Mouse (Mus musculus) cerebellum, adult 18-20 months (tissue): ENCODE data around the gene Ptprr.
A peak's percentile ranks its signal among the peaks of the same experiment; 100 is the strongest.

Experiments used
- DNase-seq, 2 experiments: peaks; one replicate each; pipeline ENCODE4 v3.0.0; 2021

The Ptprr gene

DNA sequence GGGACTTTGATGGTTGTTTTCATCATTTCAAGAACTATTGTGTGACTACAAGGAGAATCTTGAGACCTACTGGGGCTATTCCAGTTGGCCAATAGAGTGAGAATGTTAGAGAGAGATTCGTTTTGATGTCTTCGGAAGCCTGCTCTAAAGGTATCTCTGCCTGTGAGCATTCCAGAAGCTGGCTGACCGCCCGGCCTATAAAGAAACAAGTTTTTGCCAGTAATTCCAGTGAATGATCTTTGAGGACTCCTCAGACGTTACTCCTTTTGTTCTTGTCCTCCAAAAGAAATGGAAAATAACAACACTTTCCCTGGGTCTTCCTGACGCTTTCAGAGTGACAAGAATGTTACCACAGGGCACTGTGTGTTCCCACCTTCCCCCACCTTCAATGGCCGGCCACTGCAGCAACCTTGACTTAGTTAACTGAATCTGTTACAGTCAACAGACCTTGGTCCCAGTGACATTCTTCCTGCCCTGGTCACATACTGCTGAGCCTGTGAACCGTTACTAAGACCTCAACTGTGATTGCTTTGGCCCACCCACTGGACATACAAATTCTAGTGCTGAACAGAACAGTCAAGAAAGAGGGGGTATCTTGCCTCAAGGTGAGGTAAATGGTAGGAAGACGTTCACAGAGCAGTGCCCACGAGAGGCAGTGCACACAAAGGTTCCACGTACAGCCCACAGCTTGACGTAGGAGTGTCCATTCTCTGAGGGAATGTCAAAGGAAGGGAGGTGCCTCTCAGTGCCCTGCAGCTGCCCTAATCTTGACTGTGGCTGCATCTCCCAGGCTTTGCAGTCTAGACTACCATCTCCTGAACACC lies 252.8 kb downstream of the Ptprr start:
- no peak for DNase-seq

DNA sequence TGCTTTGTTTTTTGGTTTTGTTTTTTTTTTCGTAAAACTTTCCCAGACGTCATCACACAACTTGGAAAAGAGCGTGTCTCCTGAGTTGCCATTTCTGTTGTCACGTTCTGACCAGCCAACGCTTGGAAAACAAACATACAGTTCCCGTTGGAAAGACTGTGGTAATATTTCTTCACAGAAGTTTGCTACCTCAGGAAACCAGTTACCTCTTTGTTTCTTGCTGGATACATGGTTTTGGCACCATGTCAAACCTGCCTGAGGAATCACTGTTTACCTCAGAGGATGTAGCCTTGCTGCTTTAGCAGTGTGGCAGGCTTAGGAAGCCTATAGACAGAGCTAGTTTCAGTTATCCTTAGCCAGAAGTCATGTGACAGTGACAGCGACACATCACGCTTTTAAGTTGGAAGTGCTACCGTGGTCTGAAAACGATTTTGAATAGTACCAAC lies 253.5 kb downstream of the Ptprr start:
- DNase-seq, result no peak

DNA sequence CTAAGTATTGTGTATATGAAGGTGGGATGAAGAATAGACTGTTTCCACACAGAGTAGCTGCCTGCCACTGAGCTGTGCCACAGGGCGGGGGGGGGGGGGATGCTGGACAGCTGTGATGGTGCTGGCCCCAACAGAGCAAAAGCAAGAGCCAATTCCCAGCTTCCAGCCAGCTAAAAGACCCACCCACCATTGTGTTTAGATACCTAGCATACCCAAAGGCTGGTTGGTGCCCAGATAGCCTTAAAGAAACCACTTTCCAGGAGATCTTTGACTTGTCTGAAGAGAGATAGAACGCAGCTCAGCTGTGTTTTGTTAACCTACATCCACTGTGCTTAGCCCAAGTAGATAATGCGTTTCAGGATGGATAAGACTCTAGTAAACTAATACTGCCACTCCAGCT lies 254.1 kb downstream of the Ptprr start:
- no peak for DNase-seq

DNA sequence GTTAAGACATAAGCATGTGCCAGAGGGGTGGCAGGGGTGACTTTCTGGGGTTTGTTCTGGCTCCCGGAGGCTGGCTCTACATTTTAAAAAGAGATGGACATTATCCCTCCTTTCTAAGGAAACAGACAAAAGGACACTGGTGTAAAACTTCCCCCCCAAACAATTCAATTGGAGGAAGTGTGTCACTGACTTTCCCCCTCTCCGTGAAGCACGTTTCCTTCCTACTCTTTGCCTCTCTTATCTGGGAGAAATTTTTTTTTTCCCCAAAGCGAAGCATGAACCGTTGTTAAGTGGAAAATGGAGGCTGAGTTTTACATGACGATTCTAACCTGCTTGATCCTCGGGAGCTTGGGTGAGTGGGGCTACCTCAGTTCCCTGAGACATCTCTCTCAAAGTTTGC lies 257.3 kb downstream of the Ptprr start, which contains the start of gene Ptprb:
TSS of gene Ptprb (plus strand) at position 244 of the 400 bp plus-strand sequence.
- no peak for DNase-seq

DNA sequence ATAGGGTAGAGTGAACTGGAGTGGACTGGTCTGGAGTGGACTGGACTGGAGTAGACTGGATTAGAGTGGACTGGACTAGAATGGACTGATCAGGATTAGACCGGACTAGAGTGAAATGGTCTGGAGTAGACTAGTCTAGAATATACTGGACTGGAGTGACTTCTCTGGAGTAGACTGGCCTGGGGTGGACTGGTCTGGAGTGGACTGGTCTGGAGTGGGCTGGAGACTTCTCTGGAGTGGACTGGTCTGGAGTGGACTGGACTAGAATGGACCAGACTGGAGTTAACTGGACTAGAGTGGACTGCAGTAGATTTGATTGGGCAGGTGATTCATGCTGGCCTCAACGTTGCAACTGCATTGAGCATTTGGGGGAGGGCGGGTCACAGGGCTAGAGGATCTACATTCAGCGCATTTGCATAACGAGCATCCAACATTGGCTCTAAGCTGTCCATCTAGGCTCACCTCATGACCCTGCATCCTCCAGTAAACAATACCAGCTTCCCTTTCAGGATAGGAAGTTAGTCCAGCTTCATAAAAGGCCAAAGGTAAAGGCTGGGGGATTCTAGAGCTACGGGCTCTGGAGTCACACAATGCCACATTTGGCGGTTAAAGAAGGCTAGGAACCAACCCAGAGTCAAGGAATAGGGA lies 268.8 kb downstream of the Ptprr start:
- DNase-seq, result no peak

DNA sequence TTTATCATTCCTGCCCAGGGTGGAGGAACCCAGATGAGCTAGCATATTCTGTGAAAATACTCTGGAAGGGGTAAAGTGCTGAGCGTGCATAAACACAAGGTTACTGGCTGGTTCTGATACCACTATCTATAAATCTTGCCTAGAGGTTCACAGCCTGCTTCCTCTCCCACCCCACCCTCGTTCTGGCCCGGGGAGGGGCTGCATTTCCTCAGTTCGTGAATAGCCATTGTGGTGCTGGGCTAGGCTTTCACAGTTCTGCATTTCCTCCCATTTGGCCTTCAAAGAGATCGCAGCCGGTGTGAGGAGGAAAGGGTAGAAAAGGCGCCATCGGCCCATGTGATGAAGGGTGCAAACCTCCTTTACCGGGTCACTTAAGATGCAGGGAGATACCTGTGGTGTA lies 270.1 kb downstream of the Ptprr start:
- DNase-seq, result no peak

DNA sequence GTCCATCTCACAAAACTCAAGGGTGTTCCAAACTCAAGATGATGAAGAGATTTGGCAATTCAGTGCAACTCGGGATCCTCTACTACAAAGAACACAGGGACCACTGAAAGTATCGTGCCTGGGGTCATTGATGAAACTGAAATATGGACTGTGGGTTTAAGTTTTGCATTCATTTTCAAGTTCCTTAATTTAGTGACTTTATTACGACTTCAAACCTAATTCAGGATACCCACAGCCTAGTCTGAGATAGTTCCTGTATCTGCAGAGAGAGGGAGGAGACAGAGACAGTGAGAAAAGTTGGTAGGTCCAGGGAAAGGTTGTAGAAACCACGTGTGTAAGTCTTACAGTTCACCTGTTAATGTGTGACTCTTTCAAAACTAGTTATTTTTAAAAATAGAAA lies 272.5 kb downstream of the Ptprr start:
- DNase-seq, result no peak

DNA sequence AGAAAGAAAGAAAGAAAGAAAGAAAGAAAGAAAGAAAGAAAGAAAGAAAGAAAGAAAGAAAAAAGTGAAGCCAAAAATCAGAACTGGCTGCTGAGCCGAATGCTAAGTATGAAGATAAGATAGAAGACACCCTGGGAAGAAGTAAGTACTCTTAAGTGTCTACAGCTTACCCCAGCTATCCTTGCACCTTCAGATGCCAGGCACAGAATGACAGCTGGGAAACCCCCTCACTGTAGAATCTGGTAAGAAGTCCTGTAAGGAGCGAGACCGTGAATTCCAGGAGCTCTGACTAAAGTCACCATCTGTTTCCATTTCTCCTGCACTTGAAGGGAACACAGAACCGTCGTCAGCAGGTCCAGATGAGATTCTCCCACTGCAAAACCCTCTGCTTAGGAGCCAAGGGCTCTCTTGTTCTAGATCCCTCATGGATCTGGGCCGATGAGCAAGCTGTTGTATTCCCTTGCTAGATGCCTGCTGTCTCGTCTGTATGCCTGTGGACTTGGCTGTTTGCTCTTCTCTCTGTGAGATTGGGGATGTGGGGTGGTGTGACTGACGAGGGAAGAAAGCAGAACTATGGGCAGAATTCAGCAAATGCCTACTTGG lies 273.2 kb downstream of the Ptprr start:
- DNase-seq, result no peak

DNA sequence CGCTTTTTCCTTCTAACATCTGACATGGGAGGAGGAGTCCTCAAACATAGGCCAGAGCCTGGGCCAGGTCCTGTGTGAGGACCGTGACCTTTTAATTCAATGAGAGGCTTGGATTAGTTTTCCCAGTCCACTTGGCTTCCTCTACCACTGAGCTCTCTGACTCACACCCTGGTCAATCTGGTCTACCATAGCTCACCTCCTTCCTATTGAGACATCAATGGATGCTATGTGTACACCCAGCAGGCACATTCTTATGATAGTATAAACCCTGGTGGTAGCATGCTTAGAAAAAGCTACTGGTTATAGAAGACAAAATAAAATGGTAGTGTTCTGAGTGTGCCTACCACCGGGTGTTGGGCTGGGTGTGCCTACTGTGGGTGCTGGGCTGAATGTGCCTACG lies 278.4 kb downstream of the Ptprr start:
- no peak for DNase-seq

DNA sequence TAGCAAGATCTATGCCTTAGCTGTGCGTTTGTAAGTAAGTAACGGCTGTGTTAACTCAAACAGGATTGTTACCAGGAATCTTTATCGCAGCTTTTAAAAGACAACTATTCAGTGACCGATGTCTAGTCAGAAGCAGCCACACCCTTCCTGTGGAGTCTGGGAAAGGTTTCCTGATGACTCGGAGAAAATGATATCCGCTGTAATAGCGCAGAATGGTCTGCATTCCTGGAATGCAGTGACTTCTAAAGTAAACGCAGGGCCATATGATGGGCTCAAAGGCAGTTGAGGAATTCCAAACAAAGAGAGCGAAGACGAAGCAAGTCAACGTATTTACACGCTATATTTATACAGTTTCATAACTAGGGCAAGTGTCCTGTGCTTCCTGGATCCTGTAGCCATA lies 279.8 kb downstream of the Ptprr start:
- DNase-seq, result no peak

DNA sequence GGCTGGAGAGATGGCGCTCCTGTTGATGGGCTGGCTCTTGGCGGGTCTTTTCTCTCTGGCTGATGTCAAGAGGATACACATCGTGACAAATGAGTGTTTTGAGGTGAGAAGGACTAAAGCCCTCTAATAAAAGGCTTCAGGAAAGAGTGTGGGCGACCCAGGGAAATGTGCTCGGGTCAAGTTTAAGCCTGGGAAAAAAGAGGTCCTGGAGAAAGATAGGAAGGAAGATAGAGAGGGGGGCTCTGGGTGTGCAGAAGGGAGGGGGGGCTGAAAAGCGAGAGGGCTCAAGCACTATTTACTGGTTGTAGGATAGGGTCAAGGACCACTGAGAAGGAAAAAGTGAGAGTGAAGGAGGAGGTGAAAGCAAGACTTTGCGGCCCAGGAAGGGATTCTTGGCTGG lies 282.8 kb downstream of the Ptprr start:
- no peak for DNase-seq

DNA sequence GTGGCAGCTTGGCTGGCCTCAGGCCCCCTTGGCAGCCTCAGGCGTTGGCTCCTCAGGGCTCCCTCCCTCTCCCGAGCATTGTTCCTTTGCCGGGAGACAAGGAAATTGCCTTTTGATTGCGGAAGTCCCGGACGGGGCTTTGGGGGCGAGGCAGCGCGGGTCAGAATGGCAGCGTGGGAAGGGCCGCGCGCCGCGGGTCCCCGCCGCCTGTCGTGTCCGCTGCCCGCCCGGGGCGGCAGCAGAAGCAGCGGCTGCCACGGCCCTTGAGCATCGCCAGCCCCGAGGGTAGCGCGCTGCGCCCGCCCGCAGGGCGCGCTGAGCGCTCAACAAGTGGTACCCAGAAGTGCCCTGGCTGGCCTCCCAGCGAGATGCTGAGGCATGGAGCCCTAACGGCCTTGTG lies 283.2 kb downstream of the Ptprr start:
- peak; percentile 9 to 16 for DNase-seq

DNA sequence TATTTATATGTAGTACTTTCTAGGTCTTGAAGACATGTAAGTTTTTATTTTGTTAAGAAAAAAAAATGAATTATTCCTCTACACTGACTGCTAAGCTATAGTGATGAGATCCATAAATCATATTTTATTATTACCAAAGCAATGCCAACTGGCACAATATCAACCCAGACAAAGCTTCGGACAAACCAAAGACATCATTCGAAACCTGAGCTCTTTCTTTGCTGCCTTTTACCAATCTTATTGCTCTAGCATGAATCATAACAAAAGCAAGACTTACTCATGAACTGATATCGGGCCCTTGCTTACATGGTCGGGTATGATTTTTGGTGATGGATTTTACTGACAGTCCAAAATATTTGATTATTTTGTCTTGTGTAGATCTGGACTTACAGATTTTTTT lies 286.3 kb downstream of the Ptprr start:
- DNase-seq, result no peak

DNA sequence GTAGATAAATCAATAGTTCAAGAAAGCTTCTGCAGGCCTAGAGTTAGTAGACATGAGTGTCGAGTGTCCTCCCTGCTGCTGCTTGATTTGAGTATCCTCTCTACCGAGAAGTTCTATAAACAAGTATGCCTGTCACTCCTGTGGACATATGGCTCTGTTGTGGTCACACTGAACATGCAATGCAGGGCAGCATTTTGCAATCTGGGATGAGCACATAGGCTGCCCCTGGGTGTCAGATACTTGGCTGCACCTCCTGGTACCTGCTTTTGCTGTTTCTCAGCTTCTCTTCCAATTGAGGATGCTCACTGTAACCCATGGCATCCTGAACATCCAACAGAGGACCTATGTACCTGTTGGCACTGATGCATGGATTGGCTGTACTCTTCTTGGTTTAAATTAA lies 291.4 kb downstream of the Ptprr start:
- no peak for DNase-seq

DNA sequence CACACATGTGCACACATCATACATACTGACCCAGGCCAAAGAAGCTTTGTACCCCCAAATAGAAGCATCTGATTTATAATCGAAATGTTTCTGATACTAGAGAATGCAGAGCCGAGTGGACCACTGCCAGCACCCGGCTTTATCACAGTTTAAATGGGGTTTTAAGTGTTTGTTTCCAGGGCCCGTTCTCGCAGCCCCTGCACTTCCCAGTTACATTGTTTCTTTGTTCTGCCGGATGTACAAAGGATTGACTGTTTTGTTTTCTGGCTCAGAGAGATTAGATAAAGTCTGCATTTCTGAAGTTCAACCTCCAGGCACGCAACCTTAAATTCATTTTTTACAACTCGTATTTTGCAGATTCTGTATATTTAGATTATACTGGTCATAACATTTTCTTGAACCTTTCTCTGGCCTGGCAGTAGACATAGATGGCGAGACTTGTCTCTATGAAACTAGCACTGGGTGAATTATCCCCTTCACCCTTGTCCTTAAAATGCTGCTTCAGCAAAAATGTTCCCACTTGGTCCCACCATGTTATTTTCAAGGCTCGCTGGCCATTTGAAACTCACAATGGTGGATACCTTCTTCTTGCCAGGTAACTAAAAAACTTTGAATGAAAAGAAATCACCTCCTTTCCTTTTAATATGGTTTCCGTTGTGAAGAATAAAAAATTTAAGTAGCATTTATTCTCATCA lies 292.6 kb downstream of the Ptprr start:
- DNase-seq, result no peak

DNA sequence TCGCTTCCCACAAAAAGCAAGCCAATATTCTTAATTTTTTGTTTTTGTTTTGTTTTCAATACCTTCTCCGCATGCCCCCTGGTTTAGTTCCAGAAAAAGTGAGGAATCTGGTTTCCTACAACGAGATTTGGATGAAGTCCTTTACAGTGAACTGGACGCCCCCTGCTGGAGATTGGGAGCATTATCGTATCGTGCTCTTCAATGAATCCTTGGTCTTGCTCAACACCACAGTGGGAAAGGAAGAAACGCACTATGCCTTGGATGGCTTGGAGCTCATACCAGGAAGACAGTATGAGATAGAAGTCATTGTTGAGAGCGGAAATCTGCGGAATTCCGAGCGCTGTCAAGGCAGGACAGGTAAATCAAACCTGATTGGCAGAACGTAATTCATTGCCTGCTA lies 301.2 kb downstream of the Ptprr start:
- DNase-seq, result peak; percentile 74 to 81
